15 mouse cellular contexts compared by ENCODE assay signal in the genomic region with DNA sequence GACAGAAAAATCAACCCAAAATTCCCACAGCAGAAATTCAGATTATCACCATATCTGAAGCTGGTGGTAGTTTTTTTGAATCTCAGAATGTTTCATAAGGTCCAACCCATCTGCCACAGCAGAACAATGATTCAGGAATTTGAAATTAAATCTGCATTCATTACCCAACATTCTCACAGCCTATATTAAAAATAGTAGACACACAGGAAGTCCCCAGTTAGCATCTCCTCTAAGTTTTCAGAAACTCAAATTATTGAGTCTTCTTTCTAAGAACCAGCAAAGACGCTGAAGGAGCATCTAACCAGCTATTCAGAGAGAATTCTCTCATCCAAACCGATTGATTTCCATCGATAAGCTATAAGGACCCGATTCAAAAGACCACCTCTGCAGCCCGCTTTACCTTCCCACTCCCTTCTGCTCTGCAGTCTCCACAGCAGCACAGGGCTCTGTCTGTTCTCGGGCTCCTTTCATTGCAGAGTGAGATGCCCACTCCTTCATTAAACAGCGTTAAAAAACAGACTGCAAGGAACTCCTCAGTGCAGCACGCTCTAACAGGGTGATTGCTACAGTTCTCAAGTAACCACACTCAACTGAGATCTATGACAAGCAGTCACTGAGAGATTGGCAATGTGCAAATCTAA. TPM values are rescaled to one million over a fixed set of nuclear protein-coding genes. Genes with fewer than 3 reads are reported as not detected.
DNase-seq lines count a peak whose midpoint lies in the region; ATAC-seq and TF ChIP-seq lines count a peak whose summit lies in the region.
"Had no signal": no experiment of that assay in that cellular context is flagged by ENCODE, and none has a peak within 500 bp of the region (broad histone marks: within the 10 kb centered on the region; RNA-seq: fewer than 3 reads in every experiment).

No protein-coding gene starts in this region.

- H3K4me2 ChIP-seq in hindbrain, embryonic 12.5 days (replicated peaks), result peak overlapping the region; percentile 93
- no peak overlapping the region for H3K4me2 ChIP-seq in hindbrain, embryonic 11.5 days (replicated peaks; ENCODE audit: low read depth, low read length)
- peak overlapping the region; percentile 75 for H3K4me2 ChIP-seq in midbrain, embryonic 15.5 days
- H3K4me2 ChIP-seq: heart, embryonic 15.5 days; liver, embryonic 15.5 days had no signal

- peak overlapping the region; percentile 20; the same call in 1 of the 2 replicates for H3K4me3 ChIP-seq in hindbrain, embryonic 12.5 days
- H3K4me3 ChIP-seq in hindbrain, embryonic 11.5 days (ENCODE audit: low read depth, low read length), result no peak overlapping the region
- peak overlapping the region; percentile 58 for H3K4me3 ChIP-seq in midbrain, embryonic 15.5 days
- no peak overlapping the region for H3K4me3 ChIP-seq in kidney, adult 2 months (ENCODE audit: insufficient read depth, low read depth, low read length)
- H3K4me3 ChIP-seq: erythroblast, embryonic 14.5 days; heart, embryonic 15.5 days; liver, embryonic 15.5 days had no signal

- no peak for ATAC-seq in hindbrain, embryonic 12.5 days (ENCODE audit: low FRiP score)
- no peak for ATAC-seq in hindbrain, embryonic 11.5 days (ENCODE audit: low FRiP score)
- ATAC-seq in midbrain, embryonic 15.5 days (replicated peaks), result no peak
- ATAC-seq in activated CD4-positive, CD25-positive, alpha-beta regulatory T cell, adult 4 months, result no peak
- ATAC-seq: intestine, postnatal 0 days had no signal

- DNase-seq in cerebellum, adult 18-20 months, result peak; percentile 29 to 55
- no peak for DNase-seq in cerebellum, postnatal 4 days (ENCODE audit: low spot score in 2 of 2)
- no peak for DNase-seq in hindbrain, embryonic 11.5 days (ENCODE audit: low spot score)
- DNase-seq in brain, adult 2 months (ENCODE audit: low read depth, low spot score), result peak; percentile 80
- no peak for DNase-seq in kidney, adult 2 months
- DNase-seq: lung, postnatal 36 days; right cerebral cortex, postnatal 14 days; thymus, postnatal 4 days had no signal

- WGBS in hindbrain, embryonic 12.5 days, result 72% methylated on average over 8 of the region's 8 CpGs
- WGBS in hindbrain, embryonic 11.5 days, result 70% methylated on average over 8 of the region's 8 CpGs
- WGBS in midbrain, embryonic 15.5 days, result 61% methylated on average over 8 of the region's 8 CpGs
- 67% methylated on average over 8 of the region's 8 CpGs for WGBS in kidney, adult 2 months

- H3K27ac ChIP-seq in hindbrain, embryonic 12.5 days, result no peak overlapping the region
- H3K27ac ChIP-seq in hindbrain, embryonic 11.5 days (ENCODE audit: low read depth, low read length), result no peak overlapping the region
- H3K27ac ChIP-seq in midbrain, embryonic 15.5 days, result peak overlapping the region; percentile 93
- no peak overlapping the region for H3K27ac ChIP-seq in kidney, adult 2 months (ENCODE audit: insufficient read depth, low read depth, low read length)
- H3K27ac ChIP-seq: heart, embryonic 15.5 days; liver, embryonic 15.5 days had no signal

- peaks cover 10% of the 10 kb centered on the region for H3K4me1 ChIP-seq in hindbrain, embryonic 12.5 days
- H3K4me1 ChIP-seq in hindbrain, embryonic 11.5 days (replicated peaks; ENCODE audit: control insufficient read depth, insufficient read depth, low read length), result 0 out of 2 replicates have a peak, but pooled peaks cover 2% of the 10 kb centered on the region
- peaks cover 7% of the 10 kb centered on the region; the same call in 1 of the 2 replicates for H3K4me1 ChIP-seq in midbrain, embryonic 15.5 days
- no peaks in the 10 kb centered on the region for H3K4me1 ChIP-seq in kidney, adult 2 months (ENCODE audit: control insufficient read depth, insufficient read depth, low read length)
- H3K4me1 ChIP-seq: liver, embryonic 15.5 days had no signal

- H3K36me3 ChIP-seq in hindbrain, embryonic 12.5 days, result no peaks in the 10 kb centered on the region
- H3K36me3 ChIP-seq in hindbrain, embryonic 11.5 days (ENCODE audit: control insufficient read depth, insufficient read depth, low read length), result no peaks in the 10 kb centered on the region
- H3K36me3 ChIP-seq in midbrain, embryonic 15.5 days (replicated peaks), result no peaks in the 10 kb centered on the region
- H3K36me3 ChIP-seq in kidney, adult 2 months (ENCODE audit: control insufficient read depth, insufficient read depth, low read length), result no peaks in the 10 kb centered on the region
- H3K36me3 ChIP-seq: heart, embryonic 15.5 days; liver, embryonic 15.5 days had no signal

- no peaks in the 10 kb centered on the region for H3K9me3 ChIP-seq in hindbrain, embryonic 12.5 days (replicated peaks)
- no peaks in the 10 kb centered on the region for H3K9me3 ChIP-seq in hindbrain, embryonic 11.5 days (ENCODE audit: control insufficient read depth, low read length)
- H3K9me3 ChIP-seq in midbrain, embryonic 15.5 days, result no peaks in the 10 kb centered on the region
- H3K9me3 ChIP-seq: heart, embryonic 15.5 days; liver, embryonic 15.5 days had no signal

- H3K9ac ChIP-seq in hindbrain, embryonic 12.5 days, result no peak overlapping the region
- no peak overlapping the region for H3K9ac ChIP-seq in hindbrain, embryonic 11.5 days (ENCODE audit: low read depth, low read length)
- peak overlapping the region; percentile 52 for H3K9ac ChIP-seq in midbrain, embryonic 15.5 days
- H3K9ac ChIP-seq: heart, embryonic 15.5 days; liver, embryonic 15.5 days had no signal

- no peak for TF ChIP-seq CTCF in kidney, adult 2 months (conservative IDR thresholded peaks at IDR 0.05; ENCODE audit: insufficient read depth, insufficient read length, low read depth, low read length)

- TF ChIP-seq POLR2A in kidney, adult 2 months (IDR thresholded peaks at IDR 0.05; ENCODE audit: low read depth, low read length), result no peak

- H3K27me3 ChIP-seq in hindbrain, embryonic 12.5 days, result peaks cover 42% of the 10 kb centered on the region
- peaks cover 17% of the 10 kb centered on the region; the same call in 1 of the 2 replicates for H3K27me3 ChIP-seq in hindbrain, embryonic 11.5 days (ENCODE audit: control insufficient read depth, insufficient read depth, low read length)
- no peaks in the 10 kb centered on the region for H3K27me3 ChIP-seq in midbrain, embryonic 15.5 days (replicated peaks)
- H3K27me3 ChIP-seq in kidney, adult 2 months (replicated peaks; ENCODE audit: control insufficient read depth, insufficient read depth, low read length), result no peaks in the 10 kb centered on the region

RNA-seq across cellular contexts. Expression of a gene that starts 3.7 kb away (rescaled TPM):
- polyA plus RNA-seq in hindbrain, embryonic 12.5 days (2016; fragmentation: Nextera tagmentation; extraction: Ambion mirVana), result 9.8 and 19.9 TPM in 2 replicates
- polyA plus RNA-seq in hindbrain, embryonic 11.5 days (2014; fragmentation: Nextera tagmentation; extraction: Ambion mirVana), result 6.0 and 6.8 TPM in 2 replicates
- polyA plus RNA-seq in midbrain, embryonic 15.5 days (2015; fragmentation: Nextera tagmentation; extraction: Ambion mirVana), result 52.1 and 56.4 TPM in 2 replicates
- polyA plus RNA-seq in activated CD4-positive, CD25-positive, alpha-beta regulatory T cell, adult 4 months (2017; shearing (Covaris generic)), result under 1 TPM in 1 of 2 experiments, not detected in 1; 0.75 TPM
- polyA plus RNA-seq in kidney, adult 2 months (2012; rRNA removed), result 0.18 and 0.74 TPM in 2 replicates

Comparison
In these comparisons a context has a peak if more than half of its experiments do, and no peak if none do; other contexts are left out.
1. DNase-seq: peak in cerebellum, adult 18-20 months (2 of 2) and brain, adult 2 months (single experiment); none in cerebellum, postnatal 4 days (0 of 2), hindbrain, embryonic 11.5 days (single experiment) and kidney, adult 2 months (single experiment).
2. H3K4me3 ChIP-seq: peak in hindbrain, embryonic 12.5 days (single experiment) and midbrain, embryonic 15.5 days (single experiment); none in hindbrain, embryonic 11.5 days (single experiment) and kidney, adult 2 months (single experiment).